Mouse (Mus musculus) natural killer cell, adult 2 months (primary cell): ENCODE measurements around the gene Ap1ar.
"Not testable (repeated sequence)": the region's sequence is repeated elsewhere in the genome, so short reads cannot be mapped to it uniquely, and the experiment has no call there.

ENCODE experiments used
- DNase-seq, 2 experiments: peaks; one replicate each; pipeline ENCODE4 v3.0.0; 2022; ENCODE audit warnings: low spot score in 2 of 2

Ap1ar gene

DNA sequence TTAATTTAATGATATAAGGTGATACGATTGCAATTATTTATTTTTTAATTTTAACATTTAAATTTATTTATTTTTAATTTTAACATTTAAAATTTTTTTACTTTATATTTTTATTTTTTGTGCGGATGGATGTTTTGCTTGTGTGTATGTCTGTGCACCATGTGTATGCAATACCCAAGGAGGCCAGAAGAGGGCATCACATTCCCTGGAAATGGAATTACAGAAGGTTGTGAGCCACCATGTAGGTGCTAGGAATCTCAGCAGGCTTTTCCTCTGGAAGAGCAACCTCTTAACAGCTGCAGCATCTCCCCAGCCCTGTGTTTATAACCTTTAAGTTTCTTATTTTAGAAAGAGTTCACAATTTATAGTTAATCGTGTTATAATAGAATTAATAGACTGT, 41.6 kb downstream of the Ap1ar start:
- DNase-seq: no peak

DNA sequence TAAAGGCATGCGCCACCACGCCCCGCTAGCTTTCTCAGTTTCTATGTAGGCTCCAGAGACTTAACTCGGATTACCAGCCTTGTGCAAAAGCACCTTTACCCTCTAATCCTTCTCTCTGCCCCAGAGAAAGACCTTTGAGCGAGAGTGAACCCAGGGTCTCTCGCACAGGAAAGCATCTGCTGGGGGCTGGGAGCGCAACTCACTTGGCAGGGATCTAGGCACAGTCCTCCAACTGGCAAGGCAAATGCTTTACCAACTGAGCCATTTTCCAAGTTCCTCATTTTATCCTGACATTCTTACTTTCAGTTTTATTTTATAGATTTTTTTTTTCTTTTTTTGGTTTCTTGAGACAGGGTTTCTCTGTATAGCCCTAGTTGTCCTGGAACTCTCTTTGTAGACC, 44.3 kb downstream of the Ap1ar start:
- DNase-seq: no peak

DNA sequence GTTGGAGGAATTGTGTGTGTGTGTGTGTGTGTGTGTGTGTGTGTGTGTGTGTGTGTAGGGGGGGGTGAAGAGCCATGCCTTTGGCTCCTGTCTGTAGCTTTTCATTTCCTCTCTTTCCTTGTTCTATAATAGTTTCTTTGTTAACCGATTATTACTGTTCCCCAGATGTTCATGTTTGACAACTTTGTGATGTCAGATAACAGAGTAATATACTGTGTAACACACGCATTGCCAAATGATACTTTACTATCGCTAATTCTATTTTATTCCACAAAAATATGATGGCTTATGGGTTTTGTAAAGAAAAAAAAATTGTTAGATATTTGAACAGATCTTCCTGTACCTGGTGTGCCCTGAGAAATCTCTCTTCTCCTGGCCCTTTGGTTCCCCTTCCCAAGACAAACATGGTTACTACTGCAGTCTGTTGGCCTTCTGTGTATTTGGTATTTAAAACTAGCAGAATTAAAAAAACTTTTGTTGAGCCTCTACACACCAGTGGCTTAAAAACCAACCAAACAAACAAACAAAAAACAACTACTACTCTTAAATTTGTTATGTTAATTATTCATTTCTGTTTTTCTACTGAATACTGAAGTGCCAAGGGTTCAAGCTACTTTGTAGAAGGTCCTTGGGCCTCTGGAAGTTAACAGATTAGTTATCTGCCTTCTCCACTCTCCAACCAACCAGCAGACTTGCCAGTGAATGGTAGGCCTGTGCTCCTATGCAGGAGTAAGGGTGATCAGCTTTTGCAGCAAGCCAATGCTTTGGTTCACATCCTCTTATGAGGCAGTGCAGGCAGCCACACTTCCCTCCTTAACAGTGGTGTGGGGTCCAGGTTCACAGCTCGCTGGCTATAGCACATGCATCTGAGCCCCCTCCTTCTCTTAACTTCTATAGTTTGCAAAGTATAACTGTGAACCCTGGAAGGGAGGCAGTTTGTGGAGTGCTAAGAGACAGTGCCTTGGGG, 45.4 kb downstream of the Ap1ar start:
- peak in 1 of 2 experiments; percentile 17 for DNase-seq

DNA sequence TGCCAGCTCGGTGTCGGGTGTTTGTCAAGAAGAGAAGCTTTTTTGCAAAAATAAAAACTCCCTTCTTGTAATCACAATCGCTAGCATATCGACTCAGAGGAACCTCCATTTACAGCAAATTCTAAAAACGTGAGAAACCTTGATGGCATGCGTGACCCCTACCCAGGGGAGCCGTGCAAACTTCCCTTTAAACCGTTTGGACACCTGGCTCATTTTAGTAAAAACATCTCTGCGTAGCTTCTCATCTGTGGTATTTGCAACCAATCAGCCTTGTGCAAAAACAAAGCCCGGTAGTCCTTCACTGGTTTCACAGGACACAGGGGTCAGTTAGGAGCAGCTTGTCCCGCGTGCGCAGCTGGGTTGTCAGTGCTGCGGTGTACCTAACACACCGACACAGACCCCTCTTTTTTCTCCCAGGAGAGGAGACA, 46.3 kb downstream of the Ap1ar start:
- peak in 1 of 2 experiments; percentile 28 for DNase-seq

DNA sequence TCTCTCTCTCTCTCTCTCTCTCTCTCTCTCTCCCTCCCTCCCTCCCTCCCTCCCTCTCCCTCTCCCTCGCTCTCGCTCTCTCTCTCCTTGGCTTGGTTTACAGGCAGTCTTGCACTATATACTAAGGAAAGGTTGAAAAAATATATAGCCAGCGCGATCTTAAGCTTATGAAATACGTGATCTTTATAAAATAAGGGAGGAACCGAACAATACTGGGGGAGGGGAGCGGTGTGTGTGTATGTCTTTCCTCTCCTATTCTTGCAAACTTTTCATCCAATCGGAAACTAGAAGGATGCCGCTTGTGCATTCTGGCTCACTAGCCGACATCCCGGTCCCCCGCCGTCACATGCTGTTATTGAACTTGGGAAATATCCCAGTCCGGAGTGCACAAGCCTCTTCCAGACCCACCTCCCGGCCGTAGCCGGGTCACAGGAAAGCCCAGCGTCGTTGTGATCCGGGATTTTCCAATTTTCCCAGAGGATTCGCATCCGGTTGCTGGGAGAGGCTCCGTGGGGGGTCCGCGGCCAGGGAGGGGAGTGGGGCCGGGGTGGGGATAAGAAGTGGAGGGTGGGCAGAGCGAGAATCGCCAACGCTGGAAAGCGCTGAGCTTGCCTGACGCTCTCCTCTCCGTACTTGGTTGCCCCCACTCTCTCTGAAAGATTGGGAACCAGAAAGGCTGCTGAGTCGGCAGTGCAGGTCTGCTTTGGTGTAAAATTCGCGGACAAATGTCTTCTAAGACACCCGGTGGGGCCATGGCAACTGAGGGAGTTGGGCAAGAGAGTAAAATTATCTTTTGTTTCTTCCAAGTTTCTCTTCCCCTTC, 46.9 kb downstream of the Ap1ar start:
- DNase-seq: peak; percentile 8 to 17

DNA sequence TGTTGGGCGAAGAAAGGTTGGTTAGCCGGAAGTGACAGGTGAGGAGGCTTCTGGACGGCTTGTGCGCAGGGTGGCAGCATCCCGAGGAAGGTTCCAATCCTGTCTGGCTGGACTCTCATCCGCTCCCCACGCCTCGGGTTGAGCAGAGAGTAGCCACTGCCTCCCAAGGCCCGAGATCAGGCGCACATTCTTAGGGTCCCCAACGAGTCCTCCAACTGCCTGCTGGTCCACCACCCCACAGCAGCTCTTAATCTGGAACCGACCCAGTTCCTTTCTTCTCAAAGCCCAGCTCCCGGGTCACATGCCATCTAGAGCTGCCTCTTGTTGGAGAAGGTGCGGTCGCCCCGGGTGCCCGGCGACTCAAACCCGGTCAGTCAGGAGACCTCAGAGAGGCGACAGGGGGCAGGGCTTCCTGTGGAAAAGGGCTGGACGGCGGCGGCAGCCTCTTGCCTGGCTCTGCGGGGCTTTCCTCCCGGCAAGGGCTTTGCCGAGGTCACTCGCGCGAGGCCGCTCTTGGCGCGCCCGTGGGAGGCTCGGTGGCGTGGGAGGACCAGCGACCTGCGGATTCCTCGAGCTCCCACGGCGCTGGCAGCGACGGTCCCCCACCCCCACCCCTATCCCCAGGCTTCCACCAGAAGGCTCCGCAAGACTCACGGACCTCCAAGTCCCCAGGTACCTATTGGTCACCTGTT, 47.7 kb downstream of the Ap1ar start, which contains the start of gene Tifa:
TSS of gene Tifa (plus strand) at position 306 of the 692 bp plus-strand sequence.
- peak; percentile 38 to 49 for DNase-seq

DNA sequence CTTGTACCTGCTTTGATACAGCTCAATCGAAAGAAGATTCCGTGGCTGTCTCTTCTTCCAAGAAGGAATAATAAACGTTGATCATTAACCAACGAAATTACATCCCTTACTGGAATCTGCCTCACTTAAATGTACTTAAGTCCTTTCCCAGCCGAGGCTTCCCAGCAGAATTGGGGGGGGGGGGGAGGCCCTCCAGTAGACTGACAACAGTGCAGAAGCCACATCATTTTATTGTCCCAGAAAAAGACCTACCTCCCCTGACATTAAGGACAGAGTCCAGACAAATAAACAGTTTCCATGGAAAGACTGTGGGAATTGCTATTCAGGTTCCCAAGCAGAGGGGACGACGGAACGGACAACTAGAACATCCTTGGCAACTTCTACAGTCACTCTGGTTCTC, 48.4 kb downstream of the Ap1ar start:
- no peak for DNase-seq

DNA sequence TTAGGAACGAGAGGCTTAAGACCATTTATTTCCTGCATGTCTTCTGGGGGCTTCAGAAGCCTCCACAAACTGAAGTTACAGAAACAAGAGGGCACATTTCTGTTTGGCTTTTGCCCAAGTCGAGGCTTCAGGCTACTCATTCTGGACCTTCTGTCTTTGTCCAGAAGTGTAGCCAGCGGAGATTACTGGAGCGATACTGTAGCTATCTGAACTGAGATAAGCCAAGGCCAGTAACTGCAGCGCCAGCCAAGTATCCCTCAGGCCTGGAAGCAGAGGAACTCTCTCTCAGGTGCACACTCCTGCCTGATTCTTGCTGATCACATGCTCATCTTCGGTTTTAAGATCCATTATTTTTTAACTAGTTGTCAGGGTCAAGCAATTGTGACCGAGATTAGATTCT, 49.3 kb downstream of the Ap1ar start:
- DNase-seq: no peak

DNA sequence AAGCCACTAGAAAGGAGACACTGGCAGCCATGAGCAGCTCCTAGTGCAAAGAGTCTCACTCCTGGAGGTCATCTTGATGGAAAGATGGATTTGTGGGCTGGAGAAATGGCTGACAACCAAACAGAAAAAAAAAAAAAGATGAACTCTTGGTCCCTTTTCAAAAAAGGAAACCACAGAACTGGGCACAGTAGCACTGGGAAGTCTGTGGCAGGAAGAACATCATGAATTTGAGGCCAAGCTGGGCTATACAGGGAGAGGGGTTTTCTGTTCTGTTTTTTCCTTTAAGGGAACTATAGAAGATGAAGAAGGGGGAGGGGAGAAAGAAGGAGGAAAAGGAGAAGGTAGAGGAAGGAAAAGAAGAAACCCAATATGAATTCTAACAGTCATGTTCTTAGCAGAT, 50.3 kb downstream of the Ap1ar start:
- DNase-seq: no peak

DNA sequence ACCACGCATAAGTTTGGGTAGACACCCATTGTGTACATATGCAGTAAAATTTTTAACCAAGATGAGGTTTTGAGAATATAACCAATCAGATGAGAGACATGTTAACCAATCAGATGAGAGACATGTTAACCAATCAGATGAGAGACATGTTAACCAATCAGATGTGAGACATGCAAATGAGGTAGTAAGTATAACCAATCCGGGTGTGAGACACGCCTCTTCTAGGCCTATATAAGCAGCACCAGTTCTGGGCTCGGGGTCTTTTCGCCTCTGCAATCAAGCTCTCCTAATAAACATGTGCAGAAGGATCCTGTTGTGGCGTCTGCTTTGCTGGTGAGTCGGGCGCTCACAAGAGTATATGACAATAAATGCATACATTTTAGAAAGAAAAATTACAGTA, 53.6 kb downstream of the Ap1ar start:
- not testable (repeated sequence) for DNase-seq

DNA sequence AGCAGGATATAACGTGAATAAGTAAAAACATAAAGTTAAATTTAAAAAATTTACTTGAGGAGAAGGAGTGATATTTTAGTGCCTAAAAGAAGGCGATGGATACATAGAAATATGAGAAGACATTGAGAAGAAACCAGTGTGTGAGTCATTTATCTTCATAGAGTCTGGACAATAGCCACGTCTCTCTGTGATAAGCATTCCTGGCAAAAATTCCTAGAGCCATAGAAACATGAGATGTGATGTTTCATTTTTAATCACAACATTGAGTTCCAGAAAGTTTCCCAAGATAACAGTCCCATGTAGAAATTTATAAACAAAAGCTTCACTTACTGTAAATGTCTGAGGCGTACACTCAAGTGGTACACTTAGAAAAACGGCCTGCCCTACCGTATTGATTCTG, 54.4 kb downstream of the Ap1ar start:
- no peak for DNase-seq

DNA sequence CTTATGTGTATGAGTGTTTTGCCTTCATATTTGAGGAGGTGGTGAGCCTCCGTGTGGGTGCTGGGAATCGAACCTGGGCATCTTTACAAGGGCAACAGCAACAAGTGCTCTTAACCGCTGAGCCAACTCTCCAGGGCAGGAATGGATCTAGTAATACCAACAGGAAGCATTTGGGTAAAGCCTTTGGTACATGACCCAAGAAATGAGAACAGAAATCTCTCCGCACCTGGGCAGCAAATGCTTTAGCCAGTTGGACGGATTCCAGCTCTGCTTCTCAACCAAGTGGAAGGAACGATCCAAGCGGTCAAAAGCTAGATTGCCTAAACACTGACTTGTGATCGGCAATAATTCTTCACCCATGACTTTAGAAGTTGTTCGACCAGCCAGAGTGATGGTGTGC, 56.4 kb downstream of the Ap1ar start:
- DNase-seq: no peak

DNA sequence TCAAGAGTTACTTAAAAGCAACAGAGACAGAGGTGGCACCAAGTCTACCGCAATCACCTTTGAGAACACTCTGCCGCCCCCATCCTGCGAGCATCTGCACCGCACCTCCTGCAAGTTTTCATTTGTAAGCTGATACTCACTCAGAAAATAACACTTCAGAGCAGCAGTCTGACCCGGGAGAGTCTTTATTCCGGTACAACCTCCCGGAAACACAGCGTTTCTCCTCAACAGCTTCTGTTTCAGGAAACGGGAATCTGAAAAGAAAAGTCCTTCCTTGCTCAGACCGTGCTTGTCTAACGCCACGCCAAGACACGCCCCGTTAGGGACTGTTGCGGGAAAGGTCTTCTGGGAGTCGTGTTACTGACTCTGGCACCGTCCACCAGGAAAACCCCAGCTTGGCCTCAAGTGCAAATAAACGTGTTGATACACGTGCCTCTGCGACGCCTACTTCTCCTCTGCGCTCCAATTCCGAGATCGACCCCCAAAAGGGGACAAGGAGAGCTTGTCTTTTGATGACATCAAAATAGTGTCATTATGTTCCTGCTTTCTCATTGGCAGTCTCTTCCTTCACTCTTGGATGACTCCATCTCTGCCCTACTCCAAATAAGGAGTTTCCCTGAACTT, 57.2 kb downstream of the Ap1ar start, which contains the start of gene Alpk1:
TSS of gene Alpk1 (minus strand) at position 507 of the 624 bp plus-strand sequence.
- peak; percentile 49 to 67 for DNase-seq

DNA sequence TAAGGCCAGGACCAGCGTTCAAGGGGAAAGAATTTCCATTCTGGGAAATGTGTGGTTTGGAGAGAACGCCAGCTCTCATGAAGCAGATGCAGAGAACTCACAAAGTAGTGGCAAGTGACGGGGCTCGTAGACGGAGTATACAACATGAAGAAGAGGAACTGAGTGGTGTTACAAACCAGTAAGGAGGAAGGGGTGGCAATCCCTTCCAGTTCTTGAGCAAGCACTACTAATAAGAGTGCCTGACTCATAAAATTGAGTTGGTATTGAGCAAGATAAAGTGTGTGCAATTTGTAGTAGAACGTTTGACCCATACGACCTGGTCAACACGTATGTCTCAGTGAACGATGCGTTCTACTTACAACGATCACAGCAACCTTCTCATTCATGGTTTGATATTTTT, 68.2 kb downstream of the Ap1ar start:
- no peak for DNase-seq

DNA sequence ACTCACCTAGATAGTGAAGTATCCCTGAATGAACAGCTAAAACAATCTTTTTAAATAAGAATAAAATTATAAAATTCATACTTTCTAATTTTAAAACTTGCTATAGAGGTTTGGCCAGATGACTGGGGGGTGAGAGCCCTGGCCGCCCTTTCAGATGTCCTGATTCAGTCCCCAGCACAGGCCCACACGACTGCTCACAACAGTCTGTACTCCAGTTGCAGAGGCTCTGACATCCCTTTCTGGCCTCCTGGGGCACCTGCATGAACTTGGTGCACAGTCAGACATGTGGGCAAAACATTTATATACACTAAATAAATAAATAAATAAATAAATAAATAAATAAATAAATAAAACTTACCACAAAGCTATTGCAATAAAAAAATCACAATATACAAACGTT, 71.4 kb downstream of the Ap1ar start:
- DNase-seq: no peak

DNA sequence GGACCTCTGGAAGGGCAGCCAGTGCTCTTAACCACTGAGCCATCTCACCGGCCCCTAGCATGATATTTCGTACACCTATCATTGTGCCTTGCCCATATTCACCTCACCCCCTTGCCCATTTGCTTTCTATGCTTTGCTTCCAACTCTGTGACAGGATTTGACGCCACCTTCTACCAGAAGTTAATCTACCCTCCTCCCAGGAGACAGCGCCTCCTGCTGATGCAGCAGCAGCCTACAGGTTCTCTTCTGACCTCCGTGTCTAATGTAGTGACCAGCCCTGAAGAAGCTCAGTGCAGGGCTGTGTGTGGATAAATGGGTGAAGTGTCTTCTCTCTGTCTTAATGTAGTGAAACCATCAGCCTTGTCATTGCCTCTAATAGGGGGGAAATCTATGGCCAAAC, 72.8 kb downstream of the Ap1ar start:
- DNase-seq: no peak

DNA sequence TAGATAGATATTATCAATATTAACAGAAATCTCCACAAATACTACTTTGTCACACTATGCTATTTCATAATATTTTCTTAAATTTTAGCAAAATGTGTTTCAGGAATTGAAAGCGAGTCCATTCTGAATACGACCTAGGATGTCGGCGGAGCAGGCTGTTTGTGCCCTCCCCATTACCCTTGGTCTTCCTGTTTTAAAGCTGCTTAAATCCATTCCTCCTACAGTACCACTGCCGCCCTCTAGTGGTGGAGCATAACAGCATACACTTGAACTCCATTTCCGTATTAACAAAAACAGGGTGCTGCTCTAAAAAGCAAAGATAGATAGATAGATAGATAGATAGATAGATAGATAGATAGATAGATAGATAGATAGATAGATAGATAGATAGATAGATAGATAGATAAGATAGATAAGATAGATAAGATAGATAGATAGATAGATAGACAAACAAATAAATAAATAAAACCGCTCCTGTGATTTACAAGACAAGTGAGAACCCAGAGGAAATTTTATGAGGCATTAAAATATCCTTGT, 74.2 kb downstream of the Ap1ar start:
- peak; percentile 76 to 86 for DNase-seq

DNA sequence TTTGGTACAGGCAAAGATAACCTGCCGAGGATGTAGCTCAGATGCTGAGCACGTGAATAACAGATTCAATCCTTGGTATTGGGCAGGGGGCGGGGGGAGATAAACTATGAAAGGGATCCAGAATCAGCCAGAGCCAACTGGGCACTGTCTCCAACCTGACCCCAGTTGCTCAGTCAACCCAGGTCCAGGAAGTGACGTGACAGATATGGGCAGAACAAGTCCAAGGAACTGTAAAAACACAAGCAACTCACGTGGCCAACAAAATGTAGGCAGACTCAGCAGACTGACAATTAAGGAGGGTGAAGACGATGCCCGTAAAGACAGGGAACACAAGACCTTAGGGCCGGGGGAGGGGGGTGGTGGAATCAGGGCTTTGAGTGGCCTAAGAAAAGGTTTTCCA, 74.9 kb downstream of the Ap1ar start:
- no peak for DNase-seq

DNA sequence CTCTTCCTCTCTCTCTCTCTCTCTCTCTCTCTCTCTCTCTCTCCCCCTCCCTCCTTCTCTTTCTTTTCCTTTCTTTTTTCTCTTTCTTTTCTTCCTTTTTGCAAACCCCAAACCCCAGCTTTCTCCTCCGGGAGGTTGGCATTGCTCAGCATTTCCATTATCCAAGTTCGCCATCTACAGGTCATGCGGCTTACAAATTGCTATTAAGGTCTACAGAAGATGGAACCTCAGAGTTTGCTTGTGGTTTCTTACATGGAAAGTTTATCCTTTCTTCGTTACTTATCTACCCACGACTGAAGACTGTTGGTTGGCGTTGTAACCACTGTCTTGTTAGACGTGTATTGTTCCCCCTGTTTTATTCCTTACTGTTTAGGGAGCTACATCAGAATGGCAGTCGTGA, 78.1 kb downstream of the Ap1ar start:
- DNase-seq: no peak

DNA sequence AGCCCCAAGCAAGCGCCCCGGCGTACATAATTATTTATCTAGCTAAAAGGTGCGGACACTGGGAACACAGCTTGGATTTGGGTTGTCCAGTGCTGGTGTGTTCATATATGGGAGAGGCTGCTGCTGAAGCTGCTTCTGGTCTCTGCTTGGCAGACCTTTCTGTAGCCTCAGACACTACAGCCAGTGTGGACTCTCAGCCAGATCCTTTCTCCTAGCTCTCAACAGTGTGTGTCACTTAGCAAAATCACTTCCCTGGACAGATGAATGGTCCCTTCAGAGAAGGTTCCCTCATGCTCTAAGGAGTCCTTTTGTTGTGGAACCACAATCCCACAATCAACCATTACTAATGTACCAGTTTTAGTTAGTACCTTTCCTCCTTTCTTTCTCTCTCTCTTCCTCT, 78.5 kb downstream of the Ap1ar start:
- DNase-seq: no peak

DNA sequence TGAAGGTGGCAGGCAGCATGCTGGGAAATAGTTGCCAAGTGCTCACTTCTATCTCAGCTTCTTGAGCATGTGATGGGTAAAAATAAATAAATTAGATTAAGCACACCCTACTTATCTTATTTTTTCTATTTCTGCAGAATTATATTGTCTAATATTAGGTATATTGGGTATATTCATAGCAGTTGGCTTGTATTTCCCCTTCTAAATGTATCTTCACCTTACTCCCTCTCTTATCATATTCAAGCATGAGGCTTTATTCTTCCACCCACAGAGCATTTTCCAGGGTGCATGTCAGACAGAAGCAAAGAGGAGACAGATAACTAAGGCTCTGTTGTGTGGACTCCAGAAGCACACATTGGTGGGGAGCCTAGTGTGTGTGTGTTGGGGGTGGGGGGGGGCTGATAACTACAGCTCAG, 79.4 kb downstream of the Ap1ar start:
- DNase-seq: no peak
